Mouse (Mus musculus) layer of hippocampus, adult 2 months (tissue): ENCODE measurements around the gene Gm42417. TPM values are rescaled to one million over a fixed set of nuclear protein-coding genes. Genes with fewer than 3 reads are reported as not detected.
A peak's percentile ranks its signal among the peaks of the same experiment; 100 is the strongest.

Source experiments
- DNase-seq, 2 experiments: peaks; one replicate each; pipeline ENCODE4 v3.0.0; 2022; ENCODE audit warnings: low spot score in 2 of 2
- H3K27ac ChIP-seq: fragments of 200-600 bp; 2 replicates; pipeline ENCODE4 v1.8.1; 2022
- H3K4me3 ChIP-seq: fragments of 200-600 bp; 2 replicates; pipeline ENCODE4 v1.8.1; 2022; ENCODE audit warnings: mild to moderate bottlenecking
- CTCF ChIP-seq: fragments of 200-600 bp; conservative IDR thresholded peaks from 2 replicates; pipeline ENCODE4 v1.8.1; 2022; ENCODE audit warnings: antibody characterized with exemption, mild to moderate bottlenecking, moderate library complexity
- total RNA-seq, 2 experiments: library from RNA; stranded (reverse); gene quantifications; 2 replicates each; pipeline ENCODE4 v1.2.3; 2021

Gm42417 gene
- total RNA-seq, 2 experiments from 2014 or later = not detected

GRCm38 (mm10) chr1:36572709-36573108 lies 33.5 kb upstream of the Gm42417 start:
- no peak overlapping the region for H3K4me3 ChIP-seq
- TF ChIP-seq CTCF = no peak
- no peak for DNase-seq
- H3K27ac ChIP-seq = no peak overlapping the region

GRCm38 (mm10) chr1:36572140-36572700 lies 33.0 kb upstream of the Gm42417 start:
- DNase-seq = no peak
- no peak for TF ChIP-seq CTCF
- Histone ChIP-seq H3K4me3 (no peak overlapping the region), H3K27ac (no peak overlapping the region)

GRCm38 (mm10) chr1:36571627-36572026 lies 32.4 kb upstream of the Gm42417 start:
- no peak for DNase-seq
- H3K27ac ChIP-seq = no peak overlapping the region
- no peak for TF ChIP-seq CTCF

GRCm38 (mm10) chr1:36570320-36570719 lies 31.1 kb upstream of the Gm42417 start:
- TF ChIP-seq CTCF = no peak
- Histone ChIP-seq H3K4me3 (no peak overlapping the region), H3K27ac (no peak overlapping the region)
- DNase-seq = no peak

More at GRCm38 (mm10) chr1:36571627-36572026, 32.4 kb upstream of the Gm42417 start:
- no peak overlapping the region for H3K4me3 ChIP-seq

- H3K27ac ChIP-seq = no peak overlapping the region
- no peak overlapping the region for H3K4me3 ChIP-seq
- no peak for TF ChIP-seq CTCF
- no peak for DNase-seq
These were observed 30.6 kb upstream of the Gm42417 start for GRCm38 (mm10) chr1:36569694-36570276.

- Histone ChIP-seq H3K27ac (0 out of 2 replicates have a peak overlapping the region, but pooled peaks have one; percentile 23), H3K4me3 (no peak overlapping the region)
- TF ChIP-seq CTCF = no peak
- no peak for DNase-seq
These were observed 29.5 kb upstream of the Gm42417 start for GRCm38 (mm10) chr1:36568776-36569175.

- DNase-seq = no peak
- Histone ChIP-seq H3K4me3 (no peak overlapping the region), H3K27ac (no peak overlapping the region)
- no peak for TF ChIP-seq CTCF
These were observed 28.8 kb upstream of the Gm42417 start for GRCm38 (mm10) chr1:36567818-36568603.

GRCm38 (mm10) chr1:36566425-36566824 lies 27.2 kb upstream of the Gm42417 start:
- no peak for TF ChIP-seq CTCF
- H3K27ac ChIP-seq = no peak overlapping the region
- H3K4me3 ChIP-seq = no peak overlapping the region
- no peak for DNase-seq

- TF ChIP-seq CTCF = no peak
- Histone ChIP-seq H3K4me3 (no peak overlapping the region), H3K27ac (no peak overlapping the region)
- no peak for DNase-seq
These were observed 24.9 kb upstream of the Gm42417 start for GRCm38 (mm10) chr1:36564101-36564500.

- no peak overlapping the region for H3K4me3 ChIP-seq
- no peak for TF ChIP-seq CTCF
- H3K27ac ChIP-seq = no peak overlapping the region
- DNase-seq = no peak
These were observed 24.4 kb upstream of the Gm42417 start for GRCm38 (mm10) chr1:36563632-36564031.

- Histone ChIP-seq H3K4me3 (no peak overlapping the region), H3K27ac (no peak overlapping the region)
- TF ChIP-seq CTCF = no peak
- DNase-seq = no peak
These were observed 24.0 kb upstream of the Gm42417 start for GRCm38 (mm10) chr1:36563197-36563596.

GRCm38 (mm10) chr1:36562388-36562787 lies 23.2 kb upstream of the Gm42417 start:
- no peak for TF ChIP-seq CTCF
- H3K4me3 ChIP-seq = no peak overlapping the region

GRCm38 (mm10) chr1:36560903-36561302 lies 21.7 kb upstream of the Gm42417 start:
- no peak for TF ChIP-seq CTCF
- no peak overlapping the region for H3K4me3 ChIP-seq
- DNase-seq = no peak

More at GRCm38 (mm10) chr1:36562388-36562787, 23.2 kb upstream of the Gm42417 start:
- DNase-seq = no peak
- H3K27ac ChIP-seq = no peak overlapping the region

GRCm38 (mm10) chr1:36559888-36560287 lies 20.7 kb upstream of the Gm42417 start:
- TF ChIP-seq CTCF = no peak
- no peak overlapping the region for H3K4me3 ChIP-seq
- no peak for DNase-seq
- no peak overlapping the region for H3K27ac ChIP-seq

More at GRCm38 (mm10) chr1:36560903-36561302, 21.7 kb upstream of the Gm42417 start:
- H3K27ac ChIP-seq = no peak overlapping the region
